Mouse (Mus musculus): ENCODE data around the gene Fbxw13.
"Not testable (repeated sequence)": the region's sequence is repeated elsewhere in the genome, so short reads cannot be mapped to it uniquely, and the experiment has no call there.

Fbxw13 gene

GRCm38 (mm10) chr9:109195875-109196274 is at the start of gene Fbxw13:
Gene Fbxw13 (minus strand): TSS chr9:109195975.
- DNase-seq (ENCODE audit: low read depth, low spot score): not testable (repeated sequence)

- no peak for DNase-seq (ENCODE audit: low read depth, low spot score)
Measured at GRCm38 (mm10) chr9:109234654-109235053, 38.9 kb upstream of the Fbxw13 start, which contains the start of gene Fbxw20. Gene Fbxw20 (minus strand): TSS chr9:109234754.

- DNase-seq (ENCODE audit: low read depth, low spot score): no peak
Measured at GRCm38 (mm10) chr9:109218449-109218848, 22.7 kb upstream of the Fbxw13 start.

- DNase-seq (ENCODE audit: low read depth, low spot score): peak; percentile 18
Measured at GRCm38 (mm10) chr9:109201347-109201746, 5.6 kb upstream of the Fbxw13 start.

GRCm38 (mm10) chr9:109200349-109200748 is 4.6 kb upstream of the Fbxw13 start:
- no peak for DNase-seq (ENCODE audit: low read depth, low spot score)

GRCm38 (mm10) chr9:109199353-109199752 is 3.6 kb upstream of the Fbxw13 start:
- DNase-seq (ENCODE audit: low read depth, low spot score): no peak

- no peak for DNase-seq (ENCODE audit: low read depth, low spot score)
Measured at GRCm38 (mm10) chr9:109177208-109177607, 18.6 kb downstream of the Fbxw13 start.

DNA sequence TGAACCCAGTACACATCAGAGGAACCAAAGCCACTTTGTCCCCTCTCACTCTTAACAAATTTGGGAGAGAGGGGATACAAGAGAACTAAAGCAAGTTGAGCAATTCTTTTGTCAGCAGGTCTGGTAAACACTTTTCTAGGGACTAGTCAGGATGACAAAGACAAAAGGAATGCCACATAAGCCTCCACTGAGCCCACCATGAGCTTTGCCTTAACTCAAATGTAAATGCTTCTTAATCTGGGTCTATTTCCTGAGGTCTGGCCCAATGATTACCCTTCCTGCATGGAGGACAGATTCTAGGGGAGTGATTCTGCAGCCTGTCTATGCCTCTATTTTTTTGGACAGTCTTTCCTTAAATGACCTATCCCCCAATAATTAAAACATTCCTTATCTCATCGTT is 19.5 kb downstream of the Fbxw13 start:
- no peak for DNase-seq (ENCODE audit: low read depth, low spot score)

DNA sequence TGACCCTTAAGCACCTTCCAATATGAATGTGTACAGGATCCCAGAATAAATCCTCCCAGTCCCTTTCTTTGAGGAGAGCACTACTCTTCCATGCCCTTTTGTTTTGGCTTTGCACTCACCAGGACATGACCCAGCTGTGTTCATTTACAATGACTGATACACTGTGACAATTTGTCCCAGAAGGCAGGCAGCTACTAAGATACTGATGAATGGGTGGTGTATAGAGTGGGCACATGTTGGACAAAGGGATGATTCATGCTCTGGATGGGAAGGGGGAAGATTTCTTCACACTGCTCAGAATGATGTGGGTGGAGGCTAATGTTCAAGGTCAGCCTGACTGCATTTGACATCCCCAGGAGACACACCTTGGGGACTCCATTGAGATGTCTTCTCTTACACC is 28.5 kb downstream of the Fbxw13 start:
- no peak for DNase-seq (ENCODE audit: low read depth, low spot score)

- no peak for DNase-seq (ENCODE audit: low read depth, low spot score)
Measured at GRCm38 (mm10) chr9:109161941-109162340, 33.8 kb downstream of the Fbxw13 start, which contains the start of gene Fbxw21. Gene Fbxw21 (minus strand): TSS chr9:109162041.

DNA sequence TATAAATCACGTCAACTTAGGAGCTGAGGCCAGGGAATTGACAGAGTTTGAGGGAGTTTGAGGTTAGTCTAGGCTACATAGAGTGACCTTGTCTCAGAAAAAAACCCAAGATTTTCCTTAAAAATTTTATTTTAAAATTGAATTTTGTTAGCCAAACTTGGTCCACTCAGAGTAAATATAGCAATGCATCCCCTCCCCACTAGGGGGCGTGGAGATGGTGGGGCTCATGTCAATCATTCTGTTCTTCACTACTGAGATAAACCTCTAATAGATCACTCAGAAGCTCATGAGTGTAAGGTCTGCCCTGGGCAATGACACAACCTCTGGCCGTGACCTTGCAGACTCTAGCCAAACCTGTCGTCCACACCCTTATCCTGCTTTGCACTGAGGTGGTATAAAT is 55.4 kb downstream of the Fbxw13 start:
- DNase-seq (ENCODE audit: low read depth, low spot score): not testable (repeated sequence)

- no peak for DNase-seq (ENCODE audit: low read depth, low spot score)
Measured at GRCm38 (mm10) chr9:109130076-109130475, 65.7 kb downstream of the Fbxw13 start.

All from brain, embryonic 18.5 days (tissue).